Mouse (Mus musculus): ENCODE data around the gene Ints3. TPM values are rescaled to one million over a fixed set of nuclear protein-coding genes. Genes with fewer than 3 reads are reported as not detected.
A peak's percentile ranks its signal among the peaks of the same experiment; 100 is the strongest.

Ints3 gene
- polyA plus RNA-seq (2014; fragmentation: Nextera tagmentation; extraction: Ambion mirVana) = 50.5 and 55.3 TPM in 2 replicates

GRCm38 (mm10) chr3:90433381-90434020, at the start of gene Ints3:
Gene Ints3 (minus strand): TSS chr3:90433622.
- Histone ChIP-seq H3K4me3 (ENCODE audit: low read depth, low read length) (peak within 1 kb of the TSS; percentile 75), H3K4me2 (ENCODE audit: low read depth, low read length, severe bottlenecking) (peak within 1 kb of the TSS; percentile 78), H3K36me3 (ENCODE audit: control insufficient read depth, insufficient read depth, low read length) (no peaks in the 10 kb centered on the region), H3K9me3 (ENCODE audit: control insufficient read depth, low read length) (no peaks in the 10 kb centered on the region), H3K27ac (ENCODE audit: low read depth, low read length) (peak within 1 kb of the TSS; percentile 92), H3K27me3 (ENCODE audit: control insufficient read depth, insufficient read depth, low read length) (no peaks in the 10 kb centered on the region), H3K4me1 (replicated peaks; ENCODE audit: control insufficient read depth, insufficient read depth, low read length) (peaks cover 12% of the 10 kb centered on the region; the same call in 1 of the 2 replicates), H3K9ac (ENCODE audit: low read length) (peak within 1 kb of the TSS; percentile 96)
- peak; percentile 98 for DNase-seq (ENCODE audit: low spot score)
- ATAC-seq (replicated peaks; ENCODE audit: low FRiP score) = peak; percentile 99
- WGBS = under 1% methylated on average over 52 of the region's 52 CpGs

- DNase-seq (ENCODE audit: low spot score) (peak; percentile 97), ATAC-seq (replicated peaks; ENCODE audit: low FRiP score) (peak; percentile 100)
- Histone ChIP-seq H3K9me3 (ENCODE audit: control insufficient read depth, low read length) (no peaks in the 10 kb centered on the region), H3K4me1 (replicated peaks; ENCODE audit: control insufficient read depth, insufficient read depth, low read length) (peaks cover 3% of the 10 kb centered on the region; the same call in 1 of the 2 replicates), H3K27ac (ENCODE audit: low read depth, low read length) (peak within 1 kb of the TSS; percentile 90), H3K9ac (ENCODE audit: low read length) (peak within 1 kb of the TSS; percentile 93), H3K27me3 (ENCODE audit: control insufficient read depth, insufficient read depth, low read length) (no peaks in the 10 kb centered on the region), H3K36me3 (ENCODE audit: control insufficient read depth, insufficient read depth, low read length) (peaks cover 10% of the 10 kb centered on the region; the same call in 1 of the 2 replicates), H3K4me3 (ENCODE audit: low read depth, low read length) (peak within 1 kb of the TSS; percentile 83), H3K4me2 (ENCODE audit: low read depth, low read length, severe bottlenecking) (peak within 1 kb of the TSS; percentile 85)
- under 1% methylated on average over 45 of the region's 45 CpGs for WGBS
Observed at GRCm38 (mm10) chr3:90475831-90476611, 42.6 kb upstream of the Ints3 start, which contains the start of gene Ilf2. Gene Ilf2 (plus strand): TSS chr3:90476126.

- Histone ChIP-seq H3K27me3 (ENCODE audit: control insufficient read depth, insufficient read depth, low read length) (no peaks in the 10 kb centered on the region), H3K4me3 (ENCODE audit: low read depth, low read length) (no peak overlapping the region; the same call in 1 of the 2 replicates), H3K27ac (ENCODE audit: low read depth, low read length) (no peak overlapping the region), H3K4me1 (replicated peaks; ENCODE audit: control insufficient read depth, insufficient read depth, low read length) (peaks cover 3% of the 10 kb centered on the region; the same call in 1 of the 2 replicates), H3K4me2 (ENCODE audit: low read depth, low read length, severe bottlenecking) (peak overlapping the region; percentile 37; the same call in 1 of the 2 replicates), H3K9ac (ENCODE audit: low read length) (no peak overlapping the region), H3K36me3 (ENCODE audit: control insufficient read depth, insufficient read depth, low read length) (peaks cover 4% of the 10 kb centered on the region; the same call in 1 of the 2 replicates), H3K9me3 (ENCODE audit: control insufficient read depth, low read length) (no peaks in the 10 kb centered on the region)
- peak; percentile 34 for ATAC-seq (replicated peaks; ENCODE audit: low FRiP score)
- DNase-seq (ENCODE audit: low spot score) = no peak
- WGBS = 42% methylated on average over 15 of the region's 16 CpGs
Observed at GRCm38 (mm10) chr3:90475151-90475830, 41.9 kb upstream of the Ints3 start.

GRCm38 (mm10) chr3:90472213-90472612, 38.8 kb upstream of the Ints3 start:
- H3K27me3 ChIP-seq (ENCODE audit: control insufficient read depth, insufficient read depth, low read length) = no peaks in the 10 kb centered on the region
- H3K4me2 ChIP-seq (ENCODE audit: low read depth, low read length, severe bottlenecking) = no peak overlapping the region
- no peak for DNase-seq (ENCODE audit: low spot score)
- H3K9me3 ChIP-seq (ENCODE audit: control insufficient read depth, low read length) = no peaks in the 10 kb centered on the region
- ATAC-seq (replicated peaks; ENCODE audit: low FRiP score) = no peak
- H3K36me3 ChIP-seq (ENCODE audit: control insufficient read depth, insufficient read depth, low read length) = no peaks in the 10 kb centered on the region
- H3K9ac ChIP-seq (ENCODE audit: low read length) = no peak overlapping the region
- peaks cover 3% of the 10 kb centered on the region; the same call in 1 of the 2 replicates for H3K4me1 ChIP-seq (replicated peaks; ENCODE audit: control insufficient read depth, insufficient read depth, low read length)
- 35% methylated on average over 3 of the region's 3 CpGs for WGBS
- no peak overlapping the region for H3K27ac ChIP-seq (ENCODE audit: low read depth, low read length)
- H3K4me3 ChIP-seq (ENCODE audit: low read depth, low read length) = no peak overlapping the region

- Histone ChIP-seq H3K36me3 (ENCODE audit: control insufficient read depth, insufficient read depth, low read length) (no peaks in the 10 kb centered on the region), H3K27ac (ENCODE audit: low read depth, low read length) (no peak overlapping the region), H3K4me1 (replicated peaks; ENCODE audit: control insufficient read depth, insufficient read depth, low read length) (peaks cover 9% of the 10 kb centered on the region; the same call in 1 of the 2 replicates), H3K9ac (ENCODE audit: low read length) (no peak overlapping the region), H3K4me3 (ENCODE audit: low read depth, low read length) (no peak overlapping the region), H3K9me3 (ENCODE audit: control insufficient read depth, low read length) (no peaks in the 10 kb centered on the region), H3K27me3 (ENCODE audit: control insufficient read depth, insufficient read depth, low read length) (peaks cover 33% of the 10 kb centered on the region), H3K4me2 (ENCODE audit: low read depth, low read length, severe bottlenecking) (no peak overlapping the region)
- ATAC-seq (replicated peaks; ENCODE audit: low FRiP score) (no peak), DNase-seq (ENCODE audit: low spot score) (no peak)
- 95% methylated on average over 10 of the region's 10 CpGs for whole genome bisulfite sequencing
Observed at GRCm38 (mm10) chr3:90467618-90468300, 34.3 kb upstream of the Ints3 start.

GRCm38 (mm10) chr3:90466311-90466766, 32.9 kb upstream of the Ints3 start:
- no peaks in the 10 kb centered on the region for H3K36me3 ChIP-seq (ENCODE audit: control insufficient read depth, insufficient read depth, low read length)
- ATAC-seq (replicated peaks; ENCODE audit: low FRiP score) (peak; percentile 56), DNase-seq (ENCODE audit: low spot score) (no peak)
- no peak overlapping the region for H3K27ac ChIP-seq (ENCODE audit: low read depth, low read length)
- no peaks in the 10 kb centered on the region for H3K9me3 ChIP-seq (ENCODE audit: control insufficient read depth, low read length)
- peaks cover 39% of the 10 kb centered on the region for H3K27me3 ChIP-seq (ENCODE audit: control insufficient read depth, insufficient read depth, low read length)
- peak overlapping the region; percentile 41 for H3K4me3 ChIP-seq (ENCODE audit: low read depth, low read length)
- peaks cover 9% of the 10 kb centered on the region; the same call in 1 of the 2 replicates for H3K4me1 ChIP-seq (replicated peaks; ENCODE audit: control insufficient read depth, insufficient read depth, low read length)
- peak overlapping the region; percentile 77 for H3K4me2 ChIP-seq (ENCODE audit: low read depth, low read length, severe bottlenecking)
- WGBS = under 1% methylated on average over 15 of the region's 15 CpGs
- no peak overlapping the region for H3K9ac ChIP-seq (ENCODE audit: low read length)

GRCm38 (mm10) chr3:90465686-90466310, 32.4 kb upstream of the Ints3 start, which contains the start of gene Npr1:
Gene Npr1 (minus strand): TSS chr3:90465866.
- Histone ChIP-seq H3K9ac (ENCODE audit: low read length) (peak within 1 kb of the TSS; percentile 29), H3K4me3 (ENCODE audit: low read depth, low read length) (peak within 1 kb of the TSS; percentile 41), H3K27me3 (ENCODE audit: control insufficient read depth, insufficient read depth, low read length) (peaks cover 39% of the 10 kb centered on the region), H3K36me3 (ENCODE audit: control insufficient read depth, insufficient read depth, low read length) (no peaks in the 10 kb centered on the region), H3K4me2 (ENCODE audit: low read depth, low read length, severe bottlenecking) (peak within 1 kb of the TSS; percentile 77), H3K4me1 (replicated peaks; ENCODE audit: control insufficient read depth, insufficient read depth, low read length) (peaks cover 9% of the 10 kb centered on the region; the same call in 1 of the 2 replicates), H3K27ac (ENCODE audit: low read depth, low read length) (no peak within 1 kb of the TSS), H3K9me3 (ENCODE audit: control insufficient read depth, low read length) (no peaks in the 10 kb centered on the region)
- peak; percentile 54 for ATAC-seq (replicated peaks; ENCODE audit: low FRiP score)
- DNase-seq (ENCODE audit: low spot score) = peak; percentile 73
- WGBS = 2% methylated on average over 21 of the region's 49 CpGs
